Mouse (Mus musculus) thymus, adult 18-20 months (tissue): ENCODE measurements around the gene Olfm1.

ENCODE experiments used
- DNase-seq, 2 experiments: peaks; one replicate each; pipeline ENCODE4 v3.0.0; 2022; ENCODE audit warnings: mixed read lengths in 2 of 2

Olfm1 gene

GRCm38 (mm10) chr2:28192821-28193689 is at the start of gene Olfm1:
TSS of gene Olfm1 (plus strand) at chr2:28192992.
- no peak for DNase-seq

GRCm38 (mm10) chr2:28143417-28144045 is 49.3 kb upstream of the Olfm1 start:
- DNase-seq: no peak

DNA sequence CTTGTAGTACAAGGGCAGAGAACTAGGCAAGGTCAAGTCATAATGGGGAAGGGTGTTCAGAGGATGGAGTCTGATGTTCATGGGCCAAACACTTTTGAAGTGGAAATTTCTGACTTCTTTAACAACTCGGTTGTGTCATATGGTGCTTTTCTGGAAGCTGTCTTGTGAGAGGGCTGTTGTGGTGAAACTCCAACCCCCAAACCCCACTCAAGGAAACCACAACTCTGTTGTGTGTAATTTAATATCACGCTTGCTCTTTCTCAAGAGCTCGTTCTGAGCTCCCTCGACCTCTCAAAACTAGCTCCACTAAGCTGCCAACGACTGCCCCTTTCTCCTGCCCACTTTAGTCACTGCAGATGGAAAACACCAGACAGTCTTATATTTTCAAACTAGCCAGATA is 47.1 kb upstream of the Olfm1 start:
- DNase-seq: no peak

- no peak for DNase-seq
Observed at GRCm38 (mm10) chr2:28146152-28146551, 46.6 kb upstream of the Olfm1 start.

DNA sequence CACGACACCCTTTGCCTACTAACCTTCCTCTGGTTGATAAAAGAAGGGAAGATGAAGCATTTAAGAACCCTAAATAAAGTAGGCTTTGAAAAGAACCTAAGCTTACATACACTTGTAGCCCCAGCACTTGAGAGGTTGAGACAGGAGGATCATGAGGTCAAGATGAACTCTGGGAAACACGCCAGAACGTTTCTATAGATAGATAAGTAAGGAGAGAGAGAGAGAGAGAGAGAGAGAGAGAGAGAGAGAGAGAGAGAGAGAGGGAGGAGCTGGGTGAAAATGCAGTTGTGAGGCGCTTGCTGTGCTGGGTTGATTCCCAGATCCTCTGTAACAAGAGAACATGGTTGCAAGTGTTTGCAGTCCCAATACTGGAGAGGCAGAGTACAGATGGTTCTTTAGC is 46.1 kb upstream of the Olfm1 start:
- DNase-seq: no peak

- DNase-seq: no peak
Observed at GRCm38 (mm10) chr2:28147248-28147794, 45.5 kb upstream of the Olfm1 start.

DNA sequence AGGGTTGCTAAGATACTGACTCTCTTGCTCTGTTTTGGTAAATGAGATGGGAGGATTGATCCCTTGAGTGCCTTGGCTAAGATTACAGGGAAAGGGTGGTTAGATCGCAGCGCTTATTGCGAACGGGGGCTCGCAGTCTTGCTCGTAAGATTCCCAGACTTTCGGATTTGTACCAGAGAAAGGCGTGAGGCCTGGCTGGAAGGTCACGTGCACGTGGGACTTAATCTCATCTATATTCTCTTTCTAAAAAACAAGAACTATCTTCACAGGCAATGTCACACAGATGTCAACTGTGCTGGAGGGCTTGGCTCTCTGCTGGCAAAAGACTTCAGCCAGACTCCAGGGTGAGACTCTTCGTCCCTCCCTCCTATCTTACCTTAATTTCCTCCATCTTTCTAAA is 43.1 kb upstream of the Olfm1 start:
- no peak for DNase-seq

DNA sequence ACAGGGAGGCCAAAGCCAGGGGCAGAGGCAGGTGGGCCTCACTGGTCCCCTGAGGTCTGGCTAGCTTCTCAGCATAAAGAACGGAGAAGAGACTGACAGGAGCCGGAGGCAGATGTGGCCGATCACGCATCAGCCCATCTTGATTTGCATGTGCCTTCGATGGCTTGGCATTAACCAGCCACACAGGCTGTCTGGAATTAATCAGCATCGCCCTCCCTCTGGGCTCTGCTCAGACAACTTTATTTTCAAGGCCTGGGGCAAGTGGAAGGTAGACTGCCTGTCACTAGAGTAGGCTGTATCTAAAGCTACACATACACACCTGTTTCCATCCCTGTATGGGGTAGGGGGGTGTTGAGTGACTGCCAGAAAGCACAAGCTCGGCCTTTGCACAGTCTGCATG is 32.2 kb upstream of the Olfm1 start:
- no peak for DNase-seq

DNA sequence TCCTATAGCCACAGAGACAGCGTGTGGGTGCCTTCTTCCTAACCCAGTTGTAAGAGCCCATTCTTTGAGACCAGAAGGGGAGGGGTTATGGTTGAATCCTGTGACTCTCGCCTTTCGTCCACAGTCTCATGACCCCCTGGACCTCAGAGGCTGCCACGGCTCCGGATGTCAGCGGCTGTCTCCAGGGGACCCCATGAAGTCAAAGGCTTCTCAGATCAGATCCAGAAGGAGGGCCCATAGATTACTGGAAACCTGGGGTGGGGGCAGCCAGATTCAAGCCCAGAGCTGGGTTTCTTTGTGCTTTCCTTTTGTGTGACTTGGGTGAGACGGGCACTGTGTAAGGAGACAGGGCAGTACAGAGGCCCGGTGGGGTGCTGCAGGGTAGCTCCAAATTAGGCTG is 27.2 kb upstream of the Olfm1 start:
- no peak for DNase-seq

DNA sequence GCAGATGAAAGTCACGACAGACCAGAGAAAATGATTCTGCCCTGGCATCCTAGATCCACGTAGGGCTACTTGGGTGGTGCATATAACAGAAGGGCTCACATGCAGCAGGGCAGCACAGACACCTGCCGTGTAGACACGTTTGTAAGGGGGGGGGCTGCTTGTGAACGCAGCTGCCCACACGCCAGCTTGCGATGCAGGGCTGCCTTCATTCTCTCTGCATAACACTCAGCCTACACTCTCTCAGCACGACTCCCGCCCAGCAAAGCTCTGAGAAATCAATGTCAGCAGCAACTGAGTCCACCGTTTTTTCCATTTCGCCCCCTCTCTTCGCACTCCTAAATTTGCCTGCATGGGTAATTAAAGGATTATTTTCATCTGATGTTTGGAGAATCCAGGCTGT is 23.5 kb upstream of the Olfm1 start:
- no peak for DNase-seq

DNA sequence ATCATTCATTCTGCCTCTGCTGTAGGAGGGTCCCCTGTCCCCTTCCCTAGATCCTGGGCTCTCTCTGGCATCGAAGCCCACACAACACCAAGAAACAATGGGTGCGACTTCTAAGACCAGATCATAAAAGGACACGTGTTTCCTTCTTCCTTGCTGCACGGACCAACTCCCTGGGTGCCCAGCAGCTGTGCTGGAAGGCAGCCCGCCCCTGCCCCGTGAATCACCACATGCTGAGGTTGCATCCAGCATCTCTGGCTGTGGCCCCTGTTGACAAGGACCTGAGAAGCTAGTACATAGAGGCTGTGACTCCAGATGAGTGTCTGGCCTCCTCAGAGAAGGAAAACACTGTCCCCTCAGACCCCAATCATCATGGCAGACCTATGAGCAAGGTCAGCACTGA is 20.8 kb upstream of the Olfm1 start:
- DNase-seq: no peak

- no peak for DNase-seq
Observed at GRCm38 (mm10) chr2:28173225-28174141, 19.3 kb upstream of the Olfm1 start.

- no peak for DNase-seq
Observed at GRCm38 (mm10) chr2:28174441-28174840, 18.4 kb upstream of the Olfm1 start.

GRCm38 (mm10) chr2:28178600-28178999 is 14.2 kb upstream of the Olfm1 start:
- no peak for DNase-seq

GRCm38 (mm10) chr2:28180053-28180452 is 12.7 kb upstream of the Olfm1 start:
- no peak for DNase-seq

GRCm38 (mm10) chr2:28188398-28188944 is 4.3 kb upstream of the Olfm1 start:
- no peak for DNase-seq

GRCm38 (mm10) chr2:28193690-28194087 is 897 bp downstream of the Olfm1 start:
- DNase-seq: no peak

- no peak for DNase-seq
Observed at GRCm38 (mm10) chr2:28194962-28195617, 2.3 kb downstream of the Olfm1 start.

GRCm38 (mm10) chr2:28195726-28196125 is 2.9 kb downstream of the Olfm1 start:
- DNase-seq: no peak

GRCm38 (mm10) chr2:28201441-28201841 is 8.6 kb downstream of the Olfm1 start:
- no peak for DNase-seq

DNA sequence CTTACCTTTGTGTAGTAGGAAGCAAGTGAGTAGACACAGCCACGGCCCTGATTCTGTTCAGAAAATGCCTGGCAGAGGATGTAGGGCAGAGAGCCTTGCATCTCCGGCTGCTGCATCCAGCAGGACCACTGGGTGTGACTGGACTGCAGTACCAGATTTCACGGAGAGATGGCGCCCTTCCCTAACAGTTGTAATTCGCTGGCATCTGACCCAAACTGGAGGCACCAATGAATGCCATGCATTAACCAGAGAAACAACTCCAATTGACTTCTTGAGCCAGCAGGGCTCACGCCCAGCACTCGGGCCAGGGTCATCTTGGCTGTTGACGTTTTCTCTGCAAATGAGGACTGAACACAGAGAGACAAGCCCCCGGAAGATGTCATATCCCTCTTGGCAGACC is 11.4 kb downstream of the Olfm1 start:
- DNase-seq: peak; percentile 25 to 29
